Mouse (Mus musculus) layer of hippocampus, adult 6 months (tissue): ENCODE measurements around the gene Ahcyl2. TPM values are rescaled to one million over a fixed set of nuclear protein-coding genes. Genes with fewer than 3 reads are reported as not detected.

Experiments used
- long read RNA-seq, 2 experiments: library from polyadenylated mRNA; unstranded; transcript quantifications; one replicate each; pipeline ENCODE4 v2.0.0; 2019 to 2020
- polyA plus RNA-seq: library from polyadenylated mRNA; unstranded; fragments of <200 nt; fragmentation: Nextera tagmentation; gene quantifications from 2 replicates; pipeline ENCODE4 v1.2.3, GENCODE M21; 2021

The Ahcyl2 gene
- polyA plus RNA-seq = 13.2 and 24.3 TPM in 2 replicates
- long read RNA-seq, experiment 1, partial matches to known transcripts = 1 of 25 reads
- long read RNA-seq, experiment 1, other reads (novel, unspliced or antisense) = 24 of 25 reads
- long read RNA-seq, experiment 2, full-length matches to known transcripts = 7 of 84 reads
- long read RNA-seq, experiment 2, partial matches to known transcripts = 5 of 84 reads
- long read RNA-seq, experiment 2, other reads (novel, unspliced or antisense) = 72 of 84 reads

DNA sequence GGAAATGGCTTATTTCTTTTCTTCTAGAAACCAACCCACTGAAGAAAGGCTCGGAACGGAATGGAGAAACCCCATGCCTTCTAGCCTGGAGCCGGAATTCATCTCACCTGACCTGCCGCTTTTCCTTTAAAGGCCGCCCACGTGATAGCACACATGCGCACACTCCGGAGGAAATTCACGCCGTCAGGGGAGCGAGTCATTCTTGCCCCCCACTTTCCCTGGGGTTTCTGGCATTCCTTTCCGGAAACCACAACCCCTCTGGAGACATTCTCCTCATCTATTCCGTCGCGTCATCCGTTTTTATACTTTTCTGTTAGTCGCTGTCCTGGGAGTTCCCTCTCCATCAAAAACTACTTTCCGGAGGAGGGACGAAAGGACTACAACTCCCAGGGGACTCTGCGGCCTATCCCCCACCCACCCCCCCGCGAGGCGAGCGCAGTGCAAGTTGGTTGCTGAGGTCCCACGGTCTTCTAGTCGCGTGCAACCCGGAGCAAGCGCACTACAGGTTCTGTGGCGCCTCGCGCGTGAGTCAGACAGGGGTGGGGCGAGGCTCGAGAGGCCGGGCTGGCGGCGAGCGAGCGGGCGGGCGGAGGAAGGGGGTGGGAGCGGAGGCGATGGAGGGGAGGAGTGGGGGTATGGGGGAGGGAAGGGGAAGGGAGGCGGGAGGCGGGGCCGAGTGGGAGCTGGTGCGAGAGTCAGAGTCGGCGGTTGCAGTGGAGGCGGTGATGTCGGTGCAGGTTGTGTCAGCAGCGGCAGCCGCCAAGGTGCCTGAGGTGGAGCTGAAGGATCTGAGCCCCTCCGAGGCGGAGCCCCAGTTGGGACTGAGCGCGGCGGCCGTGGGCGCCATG is at the start of gene Ahcyl2:
Gene Ahcyl2, plus strand, starts transcription at position 199 of the 848 bp plus-strand sequence.

DNA sequence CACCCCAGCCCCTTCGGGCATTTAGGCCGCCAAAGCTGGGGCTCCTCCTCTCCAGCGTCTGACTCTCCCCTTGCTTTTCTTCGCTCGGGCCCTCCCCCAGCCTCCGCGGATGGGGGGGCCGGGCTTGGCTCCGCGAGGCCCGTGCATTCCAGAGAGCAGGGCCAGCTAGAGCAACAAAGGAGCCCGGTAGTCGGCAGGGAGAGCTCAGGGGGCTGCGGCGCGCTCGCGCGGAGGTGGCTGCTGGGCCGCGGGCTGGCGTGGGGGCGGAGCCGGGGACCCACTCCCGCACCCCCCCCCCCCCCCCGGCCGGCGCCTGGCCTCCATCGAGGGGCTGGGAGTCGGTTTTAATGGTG is 32.5 kb upstream of the Ahcyl2 start, which contains the start of gene Smo:
Gene Smo, plus strand, starts transcription at position 168 of the 353 bp plus-strand sequence.

DNA sequence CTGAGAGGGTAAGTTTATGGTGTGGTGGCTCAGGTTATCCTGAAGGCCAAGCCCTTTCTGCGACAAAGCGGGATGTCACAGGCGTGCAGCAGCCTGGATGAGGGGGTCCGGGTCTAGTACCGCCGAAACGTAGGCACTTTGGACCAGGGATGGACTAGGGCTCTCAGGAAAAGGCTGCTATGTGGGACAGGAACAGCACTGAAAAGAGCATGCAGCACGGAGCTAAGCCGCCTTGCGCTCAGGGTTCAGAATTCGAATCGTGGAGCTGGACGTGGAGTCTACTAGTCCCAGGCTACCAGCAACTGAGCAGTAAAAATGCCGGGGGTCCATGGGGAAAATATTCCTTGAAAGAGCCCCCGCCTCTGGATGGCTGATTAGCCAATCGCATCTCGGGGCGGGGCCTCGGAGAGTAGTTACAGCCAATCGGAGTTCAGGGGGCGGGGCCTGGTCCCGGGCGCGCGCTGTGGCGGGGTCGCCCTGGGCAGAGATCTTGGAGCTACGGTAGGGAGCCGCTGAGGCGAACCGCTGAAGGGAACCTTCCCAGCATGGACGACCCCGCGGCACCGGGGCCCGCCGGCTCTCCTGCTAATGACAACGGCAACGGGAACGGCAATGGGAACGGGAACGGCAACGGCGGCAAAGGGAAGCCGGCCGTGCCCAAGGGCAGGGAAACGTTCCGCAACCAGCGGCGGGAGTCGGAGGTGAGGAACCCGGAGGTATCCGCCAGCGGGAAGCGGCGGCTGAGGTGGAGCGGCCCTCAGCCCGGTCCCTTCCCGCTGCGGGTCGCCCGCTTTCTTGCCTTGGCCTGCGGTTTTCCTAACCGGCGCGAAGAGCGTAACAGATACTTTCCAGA is 148.9 kb downstream of the Ahcyl2 start, which contains the start of gene Strip2:
Gene Strip2, plus strand, starts transcription at position 483 of the 853 bp plus-strand sequence.

Other genes with a start within 250 kb of the Ahcyl2 start
- gene Irf5, start 241.4 kb upstream of the Ahcyl2 start, polyA plus RNA-seq = 2.7 TPM in 2 replicates
- 31.7 and 32.8 TPM in 2 replicates for gene Tnpo3, start 158.1 kb upstream of the Ahcyl2 start, polyA plus RNA-seq
- 2.0 and 3.6 TPM in 2 replicates for gene Tspan33, start 73.8 kb upstream of the Ahcyl2 start, polyA plus RNA-seq
- gene Smo, start 32.5 kb upstream of the Ahcyl2 start, polyA plus RNA-seq = 2.8 and 3.7 TPM in 2 replicates
- 4.1 and 8.3 TPM in 2 replicates for gene Strip2, start 149.0 kb downstream of the Ahcyl2 start, polyA plus RNA-seq